Mouse (Mus musculus) erythroblast, embryonic 14.5 days (primary cell): Measurements from ENCODE around the gene Serinc5. TPM values are rescaled to one million over a fixed set of nuclear protein-coding genes. Genes with fewer than 3 reads are reported as not detected.
"Not testable (repeated sequence)": the region's sequence is repeated elsewhere in the genome, so short reads cannot be mapped to it uniquely, and the experiment has no call there.

Experiments
- H3K27me3 ChIP-seq: 2 replicates; pipeline ENCODE4 v1.6.1; 2012; ENCODE audit warnings: inconsistent platforms; ENCODE audit not compliant: control insufficient read depth
- H3K36me3 ChIP-seq: 2 replicates; pipeline ENCODE4 v1.6.1; 2012; ENCODE audit warnings: mild to moderate bottlenecking, inconsistent platforms; ENCODE audit not compliant: control insufficient read depth
- H3K4me1 ChIP-seq: 2 replicates; pipeline ENCODE4 v1.6.1; 2012; ENCODE audit warnings: inconsistent platforms; ENCODE audit not compliant: control insufficient read depth
- H3K4me3 ChIP-seq: replicated peaks from 2 replicates; pipeline ENCODE3; 2012; ENCODE audit warnings: moderate library complexity, mild to moderate bottlenecking, inconsistent platforms
- H3K9me3 ChIP-seq: 2 replicates; pipeline ENCODE4 v1.6.1; 2012; ENCODE audit warnings: low read length, inconsistent platforms, mixed read lengths; ENCODE audit not compliant: control insufficient read depth
- GATA1 ChIP-seq: IDR thresholded peaks from 2 replicates; pipeline ENCODE4 v1.6.1; 2012; ENCODE audit warnings: low read length, inconsistent platforms, mixed read lengths
- TAL1 ChIP-seq: IDR thresholded peaks from 3 replicates; pipeline ENCODE4 v1.6.1; 2012; ENCODE audit warnings: low read length, inconsistent platforms, mixed read lengths
- polyA plus RNA-seq: library from polyadenylated mRNA; stranded (reverse); fragments of >175 nt; gene quantifications from 2 replicates; pipeline ENCODE4 v1.2.3, GENCODE M21; 2012

Gene Serinc5
- polyA plus RNA-seq, 1 experiment = 0.58 TPM

DNA sequence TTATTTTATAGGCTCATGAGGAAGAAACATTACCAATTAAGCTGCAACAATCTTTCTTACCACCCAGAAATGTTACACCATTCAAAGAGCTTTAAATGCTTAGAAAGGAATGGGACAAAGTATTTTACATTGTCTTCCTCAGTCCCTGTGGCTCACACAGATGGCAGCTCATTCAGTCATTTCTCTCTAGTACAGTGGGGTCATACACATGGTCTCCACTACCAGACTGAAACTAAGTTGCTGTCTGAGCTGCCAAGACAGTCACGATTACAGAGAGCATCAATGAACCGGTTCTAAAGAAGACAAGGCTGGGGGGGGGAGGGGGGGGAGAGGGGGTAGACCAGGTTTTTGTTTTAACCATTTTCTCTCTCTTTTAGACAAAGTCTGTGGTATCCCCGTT is 19.7 kb upstream of the Serinc5 start:
- Histone ChIP-seq H3K36me3 (no peaks in the 10 kb centered on the region; the same call in 1 of the 2 replicates), H3K4me3 (no peak overlapping the region), H3K9me3 (no peaks in the 10 kb centered on the region), H3K27me3 (no peaks in the 10 kb centered on the region), H3K4me1 (peaks cover 90% of the 10 kb centered on the region)
- TF ChIP-seq GATA1 = no peak
- TF ChIP-seq TAL1 = no peak

DNA sequence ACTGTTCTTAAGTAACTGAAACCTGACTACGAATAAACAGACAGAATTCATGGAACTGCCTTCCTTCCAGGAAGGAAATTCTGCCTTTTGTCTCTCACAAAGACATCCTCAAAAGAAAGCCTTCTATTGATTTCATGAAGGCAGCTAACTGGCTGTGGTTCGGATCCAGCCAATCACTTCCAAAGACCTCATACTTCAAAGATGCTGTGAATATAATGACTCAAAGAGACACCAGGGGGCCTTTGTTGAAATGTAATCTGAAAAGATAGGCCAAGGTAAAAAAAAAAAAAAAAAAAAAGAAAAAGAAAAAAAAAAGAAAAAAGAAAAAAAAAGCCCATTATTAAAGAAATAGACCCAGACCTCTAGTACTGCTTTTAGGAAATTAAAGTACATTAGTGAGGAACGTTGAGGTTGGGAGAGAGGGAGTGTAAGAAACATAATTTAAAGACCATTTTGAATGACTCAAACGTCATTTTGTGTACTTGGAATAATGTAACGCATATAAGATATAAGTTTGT is 18.6 kb upstream of the Serinc5 start:
- no peak for TF ChIP-seq TAL1
- no peak for TF ChIP-seq GATA1
- Histone ChIP-seq H3K9me3 (no peaks in the 10 kb centered on the region), H3K4me3 (peak overlapping the region; percentile 54), H3K4me1 (peaks cover 96% of the 10 kb centered on the region), H3K27me3 (no peaks in the 10 kb centered on the region), H3K36me3 (no peaks in the 10 kb centered on the region; the same call in 1 of the 2 replicates)

DNA sequence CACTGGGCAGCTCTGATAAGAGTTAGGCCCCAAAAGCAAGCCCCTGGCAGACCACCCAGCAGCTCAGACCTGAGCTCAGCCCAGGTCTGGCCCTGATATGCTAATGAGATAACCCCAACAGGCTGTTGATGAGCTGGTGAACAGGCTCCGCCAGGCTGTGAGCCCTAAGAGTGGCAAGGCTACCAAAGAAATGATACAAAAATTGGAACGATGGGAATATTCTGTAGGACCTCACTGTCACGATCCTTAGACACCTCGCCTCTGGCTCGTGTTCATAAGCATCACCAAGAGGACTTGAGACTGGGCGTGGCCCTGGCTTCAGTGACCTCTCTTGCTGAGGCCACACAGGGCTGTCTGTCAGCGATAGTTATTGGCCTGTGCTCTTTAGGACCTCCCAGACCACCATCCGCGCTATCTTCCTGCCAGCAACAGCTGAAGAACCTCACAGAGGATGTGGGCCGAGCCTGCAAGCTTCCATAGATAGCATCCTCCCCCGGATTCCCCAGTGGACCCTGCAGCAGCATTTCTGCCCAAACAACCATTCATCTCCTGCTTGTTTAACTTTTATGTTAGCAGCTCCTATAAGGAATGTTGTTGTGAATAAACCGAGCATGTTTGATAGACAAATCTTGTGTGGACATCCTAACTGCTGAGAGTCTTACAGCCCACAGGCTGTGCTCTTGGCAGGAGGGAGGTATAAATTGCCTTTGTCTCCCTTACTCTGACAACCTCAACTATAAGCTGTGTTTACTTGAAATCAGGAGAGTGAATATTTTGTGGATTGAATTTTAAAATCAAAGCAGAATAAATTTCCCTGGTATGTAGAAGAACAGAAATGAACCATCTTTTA is 17.9 kb upstream of the Serinc5 start:
- Histone ChIP-seq H3K27me3 (no peaks in the 10 kb centered on the region), H3K36me3 (no peaks in the 10 kb centered on the region; the same call in 1 of the 2 replicates), H3K4me3 (peak overlapping the region; percentile 54), H3K4me1 (peaks cover 94% of the 10 kb centered on the region), H3K9me3 (no peaks in the 10 kb centered on the region)
- TF ChIP-seq GATA1 (peak; percentile 96), TAL1 (peak; percentile 61)

DNA sequence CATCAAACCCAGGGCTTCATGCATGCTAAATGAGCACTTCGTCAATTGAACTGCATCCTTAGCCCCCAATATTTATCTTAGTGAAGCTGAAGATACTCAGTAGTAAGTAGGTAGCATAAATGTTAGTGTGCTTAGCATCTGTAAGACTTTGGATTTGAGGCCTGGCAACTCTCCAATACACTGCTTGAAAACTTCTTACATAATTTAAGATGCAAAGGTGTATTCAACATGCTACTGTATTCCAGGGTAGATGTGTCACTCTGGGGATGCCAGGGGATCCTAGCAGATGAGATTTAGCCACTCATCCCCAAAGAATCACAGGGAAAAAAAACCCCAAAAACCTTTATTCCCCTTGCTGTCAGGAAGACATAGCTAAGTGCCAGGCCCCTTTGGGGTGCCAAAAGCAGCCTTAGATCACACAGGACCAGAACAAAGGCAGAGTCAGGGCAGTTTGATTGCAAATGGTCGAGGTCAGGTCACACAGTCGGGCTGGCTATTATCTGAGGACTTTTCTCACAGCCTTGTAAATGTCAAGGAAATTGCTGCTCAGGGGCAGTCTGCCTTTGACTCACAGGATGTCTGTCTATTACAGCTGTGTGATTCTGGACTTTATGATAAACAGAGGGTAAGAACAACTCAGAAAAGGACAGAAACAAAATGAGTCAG is 17.0 kb upstream of the Serinc5 start:
- Histone ChIP-seq H3K4me3 (peak overlapping the region; percentile 54), H3K27me3 (no peaks in the 10 kb centered on the region), H3K9me3 (no peaks in the 10 kb centered on the region), H3K36me3 (no peaks in the 10 kb centered on the region; the same call in 1 of the 2 replicates), H3K4me1 (peaks cover 93% of the 10 kb centered on the region)
- TF ChIP-seq GATA1 (no peak), TAL1 (no peak)

DNA sequence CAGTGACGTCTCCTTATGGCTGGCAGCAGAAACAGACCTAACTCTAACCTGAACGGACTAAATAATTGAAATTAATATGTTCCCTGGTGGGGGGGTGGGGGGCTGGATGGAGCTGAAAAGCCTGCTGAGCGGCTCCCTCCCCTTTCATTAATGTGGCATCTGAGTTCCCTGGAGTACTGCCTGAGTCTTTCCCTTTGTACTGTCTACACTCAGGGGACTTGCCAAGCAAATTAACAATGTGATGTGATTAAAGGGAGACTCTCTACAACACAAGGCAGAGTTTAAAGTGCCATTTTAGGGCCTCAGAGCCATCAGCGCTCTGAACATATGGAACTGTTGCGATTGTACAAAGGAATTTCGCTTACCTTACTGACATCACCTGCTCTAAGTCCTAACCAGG is 16.4 kb upstream of the Serinc5 start:
- TF ChIP-seq GATA1 = no peak
- no peak for TF ChIP-seq TAL1
- H3K36me3 ChIP-seq = no peaks in the 10 kb centered on the region; the same call in 1 of the 2 replicates
- H3K27me3 ChIP-seq = no peaks in the 10 kb centered on the region
- H3K4me1 ChIP-seq = peaks cover 87% of the 10 kb centered on the region
- H3K9me3 ChIP-seq = no peaks in the 10 kb centered on the region
- H3K4me3 ChIP-seq = peak overlapping the region; percentile 35

DNA sequence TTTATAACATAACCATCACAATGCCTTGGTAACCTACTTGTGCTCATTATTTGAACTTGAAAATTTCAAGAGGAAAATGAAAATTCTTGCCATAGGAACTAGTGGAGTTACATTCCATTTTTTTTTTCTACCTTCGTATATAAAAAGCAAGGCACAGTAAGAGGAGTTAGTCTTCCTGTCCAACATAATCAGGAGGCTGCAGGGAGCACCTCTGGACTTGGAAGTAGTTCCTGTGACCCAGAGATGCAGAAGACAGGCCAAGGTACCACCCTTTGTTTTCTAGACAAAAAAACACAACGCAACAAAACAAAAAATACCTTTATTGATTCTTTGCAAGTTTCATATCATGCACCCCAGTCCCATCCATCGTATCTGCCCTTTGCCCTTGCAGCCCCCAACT is 16.0 kb upstream of the Serinc5 start:
- Histone ChIP-seq H3K4me3 (peak overlapping the region; percentile 46), H3K36me3 (no peaks in the 10 kb centered on the region; the same call in 1 of the 2 replicates), H3K4me1 (peaks cover 83% of the 10 kb centered on the region), H3K27me3 (no peaks in the 10 kb centered on the region), H3K9me3 (no peaks in the 10 kb centered on the region)
- no peak for TF ChIP-seq TAL1
- no peak for TF ChIP-seq GATA1

DNA sequence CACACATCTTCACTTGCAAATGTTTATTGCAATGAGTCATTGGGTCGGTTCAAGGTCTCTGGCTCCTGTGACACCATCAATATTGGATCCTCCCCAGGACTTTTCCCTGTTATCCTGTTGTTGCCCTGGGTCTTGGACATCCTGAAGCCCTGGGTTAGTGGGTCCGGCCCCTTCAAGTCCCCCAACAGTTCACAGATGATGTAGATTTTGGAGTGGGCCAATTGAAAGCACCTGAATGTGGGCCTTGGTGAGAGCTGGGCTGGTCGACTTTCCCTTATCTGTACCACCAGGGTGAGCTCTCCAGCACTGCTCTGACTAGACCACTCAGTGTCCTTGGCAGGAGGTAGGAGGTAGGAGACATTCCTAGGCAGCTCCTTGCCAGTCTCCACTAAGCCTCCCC is 15.5 kb upstream of the Serinc5 start:
- Histone ChIP-seq H3K4me1 (peaks cover 80% of the 10 kb centered on the region), H3K9me3 (no peaks in the 10 kb centered on the region), H3K4me3 (peak overlapping the region; percentile 46), H3K36me3 (no peaks in the 10 kb centered on the region; the same call in 1 of the 2 replicates), H3K27me3 (no peaks in the 10 kb centered on the region)
- TF ChIP-seq TAL1 (no peak), GATA1 (peak; percentile 43; the same call in 1 of the 2 replicates)

DNA sequence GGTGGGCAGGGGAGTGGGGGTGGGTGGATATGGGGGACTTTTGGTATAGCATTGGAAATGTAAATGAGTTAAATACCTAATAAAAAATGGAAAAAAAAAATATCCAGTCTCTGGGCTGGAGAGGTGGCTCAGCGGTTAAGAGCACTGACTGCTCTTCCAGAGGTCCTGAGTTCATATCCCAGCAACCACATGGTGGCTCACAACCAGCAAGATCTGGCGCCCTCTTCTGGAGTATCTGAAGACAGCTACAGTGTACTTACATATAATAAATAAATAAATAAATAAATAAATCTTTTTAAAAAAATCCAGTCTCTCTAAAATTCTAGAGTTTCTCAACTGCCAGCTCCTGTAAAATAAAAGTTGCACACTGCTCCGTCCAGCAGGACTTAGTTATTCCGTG is 5.6 kb upstream of the Serinc5 start:
- H3K4me1 ChIP-seq = peaks cover 22% of the 10 kb centered on the region
- not testable (repeated sequence) for H3K27me3 ChIP-seq, H3K4me3 ChIP-seq, H3K36me3 ChIP-seq, H3K9me3 ChIP-seq
